Mouse (Mus musculus) neural tube, embryonic 14.5 days (tissue): ENCODE data around the gene Klhl33. TPM values are rescaled to one million over a fixed set of nuclear protein-coding genes. Genes with fewer than 3 reads are reported as not detected.
"Not testable (repeated sequence)": the region's sequence is repeated elsewhere in the genome, so short reads cannot be mapped to it uniquely, and the experiment has no call there.

ENCODE experiments used
- ATAC-seq: fragments of 200-750 bp; cut with Nextera tagmentation; 2 replicates; pipeline ENCODE4 v1.8.0; 2017; ENCODE audit warnings: low read depth, mild to moderate bottlenecking, moderate TSS enrichment, moderate library complexity
- H3K27ac ChIP-seq: fragments of 300-500 bp; sonication (generic); 2 replicates; pipeline ENCODE4 v1.5.1; 2014; ENCODE audit warnings: low read depth, mild to moderate bottlenecking, control low read depth, low read length, moderate library complexity, mixed read lengths
- H3K27me3 ChIP-seq: fragments of 300-500 bp; sonication (generic); 2 replicates; pipeline ENCODE4 v1.6.1; 2014; ENCODE audit warnings: low read length; ENCODE audit not compliant: control insufficient read depth, insufficient read depth
- H3K36me3 ChIP-seq: fragments of 300-500 bp; sonication (generic); 2 replicates; pipeline ENCODE4 v1.6.1; 2014; ENCODE audit warnings: low read length, mixed read lengths; ENCODE audit not compliant: control insufficient read depth, insufficient read depth
- H3K4me1 ChIP-seq: fragments of 300-500 bp; sonication (generic); 2 replicates; pipeline ENCODE4 v1.6.1; 2014; ENCODE audit warnings: low read length; ENCODE audit not compliant: control insufficient read depth, insufficient read depth
- H3K4me2 ChIP-seq: fragments of 300-500 bp; sonication (generic); 2 replicates; pipeline ENCODE4 v1.6.1; 2014; ENCODE audit warnings: mild to moderate bottlenecking, low read depth, low read length, control low read depth
- H3K4me3 ChIP-seq: fragments of 300-500 bp; sonication (generic); 2 replicates; pipeline ENCODE4 v1.5.1; 2014; ENCODE audit warnings: low read depth, low read length, control low read depth, mixed read lengths
- H3K9ac ChIP-seq: fragments of 300-500 bp; sonication (generic); replicated peaks from 2 replicates; pipeline ENCODE4 v1.6.1; 2014; ENCODE audit warnings: low read depth, mild to moderate bottlenecking, control low read depth, low read length, mixed read lengths
- H3K9me3 ChIP-seq: fragments of 300-500 bp; sonication (generic); 2 replicates; pipeline ENCODE4 v1.6.1; 2016; ENCODE audit warnings: low read length; ENCODE audit not compliant: control insufficient read depth
- WGBS: fragments of 180-500 bp; shearing (Covaris S2); extraction: QIAGEN DNeasy Blood & Tissue Kit; methylation state at CpG from one replicate; pipeline ENCODE4 v1.1.7; 2014; 5-methylcytosine and 5-hydroxymethylcytosine counted together
- polyA plus RNA-seq: library from polyadenylated mRNA; unstranded; fragments of >200 nt; fragmentation: Nextera tagmentation; extraction: Ambion mirVana; gene quantifications from 2 replicates; pipeline ENCODE4 v1.2.1, GENCODE M21; 2014

The Klhl33 gene
- polyA plus RNA-seq, 1 experiment from 2014 or later = 2.5 TPM

DNA sequence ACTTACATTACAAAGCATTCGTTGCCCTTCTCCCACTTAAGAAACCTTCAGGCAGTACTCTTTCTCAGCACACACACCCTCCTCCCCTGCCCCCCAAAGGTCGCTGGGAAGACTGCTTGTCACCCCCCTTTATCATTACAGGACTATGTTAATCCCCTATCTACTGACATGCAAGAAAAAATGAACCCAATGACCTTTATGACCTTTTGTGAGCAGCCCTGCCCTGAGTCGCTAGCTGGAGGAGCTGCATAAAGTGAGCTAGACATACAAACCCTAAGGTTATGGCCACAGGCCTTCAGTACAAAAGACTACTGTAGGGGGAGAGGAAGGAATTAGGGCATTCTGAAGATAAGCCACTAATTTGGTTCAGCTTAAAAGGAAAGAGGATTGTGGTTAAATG is 14.0 kb upstream of the Klhl33 start:
- H3K9me3 ChIP-seq = no peaks in the 10 kb centered on the region
- no peaks in the 10 kb centered on the region for H3K4me1 ChIP-seq
- no peaks in the 10 kb centered on the region for H3K27me3 ChIP-seq
- H3K36me3 ChIP-seq = peaks cover 21% of the 10 kb centered on the region
- 61% methylated on average over 3 of the region's 3 CpGs for WGBS
- no peak overlapping the region for H3K4me2 ChIP-seq
- no peak for ATAC-seq
- H3K27ac ChIP-seq = no peak overlapping the region
- H3K9ac ChIP-seq = no peak overlapping the region
- no peak overlapping the region for H3K4me3 ChIP-seq

DNA sequence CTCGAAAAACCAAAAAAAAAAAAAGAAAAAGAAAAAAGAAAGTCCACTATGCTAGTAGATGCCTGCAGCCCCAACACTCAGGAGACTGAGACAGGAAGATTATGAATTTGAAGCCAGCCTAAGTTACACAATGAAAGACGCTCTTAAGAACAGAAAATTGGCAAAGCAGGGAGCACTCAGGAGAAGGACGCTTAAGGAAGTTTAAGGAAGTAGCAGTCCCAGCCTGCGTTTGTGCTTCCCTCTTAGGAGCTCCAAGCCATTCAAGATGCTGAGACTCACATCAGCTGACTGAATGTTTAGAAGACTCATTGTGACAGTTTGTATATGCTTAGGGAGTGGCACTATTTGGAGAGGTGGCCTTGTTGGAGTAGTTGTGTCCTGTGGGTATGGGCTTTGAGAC is 10.8 kb upstream of the Klhl33 start:
- ATAC-seq = no peak
- 81% methylated on average over 4 of the region's 4 CpGs for WGBS
- H3K27ac ChIP-seq = no peak overlapping the region
- H3K36me3 ChIP-seq = peaks cover 7% of the 10 kb centered on the region; the same call in 1 of the 2 replicates
- H3K4me1 ChIP-seq = peaks cover 6% of the 10 kb centered on the region; the same call in 1 of the 2 replicates
- no peaks in the 10 kb centered on the region for H3K9me3 ChIP-seq
- no peak overlapping the region for H3K4me3 ChIP-seq
- H3K27me3 ChIP-seq = no peaks in the 10 kb centered on the region
- no peak overlapping the region for H3K4me2 ChIP-seq
- H3K9ac ChIP-seq = no peak overlapping the region

DNA sequence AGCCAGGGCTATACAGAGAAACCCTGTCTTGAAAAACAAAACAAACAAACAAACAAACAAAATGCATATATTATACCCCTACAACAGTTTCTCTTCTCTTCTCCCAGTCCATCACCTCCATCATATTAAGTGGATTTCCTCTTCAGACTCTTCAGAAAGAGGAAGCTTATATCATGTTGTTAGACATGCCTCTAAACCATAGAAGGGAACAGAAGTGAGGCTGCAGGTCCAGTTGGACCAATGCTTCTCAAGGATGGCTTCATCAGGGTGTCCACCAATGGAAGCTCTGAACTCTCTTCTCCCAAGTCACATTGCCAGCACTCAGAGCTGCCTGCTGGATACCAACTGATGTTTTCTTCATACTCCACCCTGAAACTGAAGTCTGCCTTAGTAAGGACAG is 8.0 kb upstream of the Klhl33 start:
- not testable (repeated sequence) for H3K36me3 ChIP-seq, H3K4me1 ChIP-seq, H3K4me3 ChIP-seq, H3K27ac ChIP-seq, ATAC-seq, H3K27me3 ChIP-seq, H3K4me2 ChIP-seq, H3K9me3 ChIP-seq, H3K9ac ChIP-seq

DNA sequence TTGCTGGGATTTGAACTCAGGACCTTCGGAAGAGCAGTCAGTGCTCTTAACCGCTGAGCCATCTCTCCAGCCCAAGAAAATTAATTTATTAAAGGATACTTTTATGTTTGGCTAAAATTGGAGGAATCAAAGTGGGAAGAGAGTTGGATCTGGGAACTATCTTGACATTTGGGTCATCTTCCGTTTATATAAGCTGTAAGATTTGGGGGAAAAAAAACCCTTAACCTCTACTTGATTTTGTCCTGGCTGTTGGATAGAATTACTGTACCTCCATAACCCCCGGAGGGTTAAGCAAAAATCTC is 7.5 kb upstream of the Klhl33 start:
- WGBS = 92% methylated on average over 4 of the region's 4 CpGs
- no peak overlapping the region for H3K27ac ChIP-seq

DNA sequence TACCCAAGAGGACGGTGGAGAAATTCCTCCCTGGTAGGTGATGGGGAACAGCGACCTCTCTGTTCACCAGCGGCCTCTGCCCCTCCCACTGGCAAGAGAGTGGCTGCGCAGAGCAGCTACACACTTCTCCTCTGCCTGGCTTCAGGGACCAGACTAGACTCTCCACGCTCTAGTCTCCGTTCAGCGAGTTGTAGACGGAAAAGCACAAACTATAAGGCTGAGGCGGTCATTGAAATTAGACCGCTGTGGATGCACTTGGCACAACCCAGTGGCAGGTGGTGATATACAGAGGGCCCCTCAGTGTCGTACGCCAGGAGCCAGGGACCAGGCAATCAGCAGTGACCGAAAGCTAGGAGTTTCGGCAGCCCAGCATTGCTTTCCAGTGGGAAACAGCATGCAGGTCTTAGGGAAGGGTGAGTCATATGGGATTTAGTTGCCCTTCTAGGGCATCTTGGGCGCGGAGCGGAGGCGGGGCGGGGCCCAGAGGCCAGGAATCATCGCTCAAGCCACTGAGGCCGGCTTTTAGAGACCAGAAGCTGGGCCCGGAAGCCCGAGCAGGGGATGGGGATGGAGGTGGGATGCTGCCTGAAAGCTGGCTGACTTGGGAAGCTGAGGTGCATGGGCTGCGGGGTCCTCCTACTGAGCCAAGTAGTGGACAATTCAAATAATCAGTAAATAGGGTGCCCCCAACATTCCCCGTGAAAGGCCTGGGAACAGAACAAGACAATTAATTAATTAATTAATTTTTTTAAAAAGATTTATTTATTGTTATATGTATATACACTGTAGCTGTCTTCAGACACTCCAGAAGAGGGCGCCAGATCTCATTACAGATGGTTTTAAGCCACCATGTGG is 6.9 kb upstream of the Klhl33 start:
- peak; percentile 90 for ATAC-seq
- Histone ChIP-seq H3K27ac (peak overlapping the region; percentile 34; the same call in 1 of the 2 replicates), H3K4me1 (peaks cover 6% of the 10 kb centered on the region; the same call in 1 of the 2 replicates), H3K4me3 (peak overlapping the region; percentile 25), H3K4me2 (peak overlapping the region; percentile 57), H3K36me3 (no peaks in the 10 kb centered on the region), H3K9ac (peak overlapping the region; percentile 46), H3K9me3 (no peaks in the 10 kb centered on the region), H3K27me3 (no peaks in the 10 kb centered on the region)
- 4% methylated on average over 26 of the region's 26 CpGs for WGBS

More for the DNA sequence above, 7.5 kb upstream of the Klhl33 start:
- no peaks in the 10 kb centered on the region for H3K27me3 ChIP-seq
- no peak overlapping the region for H3K4me3 ChIP-seq
- peaks cover 6% of the 10 kb centered on the region; the same call in 1 of the 2 replicates for H3K4me1 ChIP-seq
- no peak overlapping the region for H3K9ac ChIP-seq
- no peak overlapping the region for H3K4me2 ChIP-seq
- H3K36me3 ChIP-seq = no peaks in the 10 kb centered on the region
- ATAC-seq = no peak
- H3K9me3 ChIP-seq = no peaks in the 10 kb centered on the region

DNA sequence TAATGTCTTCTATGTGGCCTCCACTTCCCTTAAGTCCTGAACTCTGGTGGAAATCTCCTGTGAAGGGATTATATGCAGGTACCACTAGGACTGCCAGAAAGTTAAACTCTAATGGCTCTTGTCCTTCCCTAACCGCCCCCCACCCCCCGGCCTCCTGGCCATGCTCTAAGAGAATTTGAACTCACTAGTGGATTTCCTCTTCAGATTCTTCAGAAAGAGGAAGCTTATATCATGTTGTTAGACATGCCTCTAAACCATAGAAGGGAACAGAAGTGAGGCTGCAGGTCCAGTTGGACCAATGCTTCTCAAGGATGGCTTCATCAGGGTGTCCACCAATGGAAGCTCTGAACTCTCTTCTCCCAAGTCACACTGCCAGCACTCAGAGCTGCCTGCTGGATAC is 685 bp upstream of the Klhl33 start:
- not testable (repeated sequence) for H3K4me3 ChIP-seq, ATAC-seq

DNA sequence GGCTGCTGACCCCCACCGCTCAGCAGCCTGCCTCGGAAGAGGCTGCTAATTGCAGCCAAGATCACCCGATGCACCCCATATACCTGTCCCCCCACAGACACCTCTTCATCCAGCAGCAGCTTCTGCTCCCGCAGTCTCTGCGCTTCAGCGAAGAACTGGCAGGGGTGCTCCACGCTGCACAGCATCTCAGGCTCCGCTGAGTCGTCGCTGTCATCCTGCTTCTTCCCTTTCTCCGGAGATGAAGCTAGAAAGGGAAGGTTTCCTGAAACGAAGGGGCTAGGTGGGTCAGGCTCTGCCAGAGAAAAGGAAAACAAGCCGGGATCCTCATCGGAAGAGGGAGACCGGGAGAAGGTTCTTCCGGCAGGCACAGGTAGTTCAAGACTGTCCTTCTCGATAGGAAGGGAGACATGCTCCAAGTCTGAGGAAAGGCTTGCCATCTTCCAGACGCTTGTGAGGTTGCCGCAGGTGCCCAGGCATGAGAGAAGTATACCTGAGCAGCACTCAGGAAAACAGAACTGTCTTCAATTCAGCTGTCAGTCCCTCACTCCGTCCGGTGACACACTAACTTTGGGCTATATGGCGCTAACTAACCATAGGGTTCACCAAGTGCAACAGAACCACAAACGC is 447 bp downstream of the Klhl33 start:
- Histone ChIP-seq H3K4me1 (peaks cover 4% of the 10 kb centered on the region; the same call in 1 of the 2 replicates), H3K27ac (no peak overlapping the region), H3K4me3 (peak overlapping the region; percentile 47), H3K9me3 (no peaks in the 10 kb centered on the region), H3K27me3 (peaks cover 3% of the 10 kb centered on the region; the same call in 1 of the 2 replicates), H3K36me3 (no peaks in the 10 kb centered on the region), H3K4me2 (peak overlapping the region; percentile 86), H3K9ac (peak overlapping the region; percentile 59)
- 20% methylated on average over 23 of the region's 23 CpGs for WGBS
- peak; percentile 88 for ATAC-seq

More for the DNA sequence above, 685 bp upstream of the Klhl33 start:
- 95% methylated on average over 2 of the region's 2 CpGs for WGBS
- H3K4me2 ChIP-seq, H3K4me1 ChIP-seq, H3K9me3 ChIP-seq, H3K9ac ChIP-seq, H3K27ac ChIP-seq, H3K27me3 ChIP-seq, H3K36me3 ChIP-seq: not testable (repeated sequence)

DNA sequence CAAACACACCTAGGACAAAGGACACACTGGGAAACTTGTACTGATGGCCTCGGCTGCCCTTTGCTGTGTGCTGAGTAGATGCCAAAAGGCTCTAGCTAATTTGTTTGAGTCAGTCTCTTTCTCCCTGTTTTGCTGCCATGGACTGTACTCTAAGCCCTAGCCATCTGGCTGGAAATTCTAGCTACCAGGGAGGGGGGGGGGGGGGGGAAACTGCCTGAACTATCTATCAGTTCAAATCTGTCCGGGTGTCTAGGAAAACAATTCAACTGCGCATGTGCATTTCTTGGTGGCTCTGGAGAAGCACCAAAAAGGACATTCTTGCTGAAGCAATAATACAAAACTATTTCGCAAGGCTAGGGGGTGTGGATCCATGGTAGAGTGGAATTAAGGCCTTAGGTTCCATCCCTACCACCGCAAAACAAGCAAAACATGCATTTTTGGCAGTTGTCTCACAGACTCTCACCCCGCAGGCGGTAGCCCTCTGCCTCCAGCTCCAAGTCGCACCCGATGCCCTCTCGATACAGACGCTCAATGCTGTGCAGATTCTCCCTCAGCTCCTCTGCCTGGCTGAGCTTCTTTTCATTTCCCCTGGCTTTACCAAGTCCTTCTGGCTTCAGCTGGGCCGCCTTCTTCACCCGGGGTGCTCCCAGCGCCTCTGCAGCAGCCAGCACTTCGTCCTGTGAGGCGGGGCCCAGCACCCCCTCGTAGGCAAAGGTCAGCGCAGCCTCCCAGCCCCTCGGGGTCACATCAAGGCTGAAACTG is 1.1 kb downstream of the Klhl33 start:
- H3K9ac ChIP-seq = peak overlapping the region; percentile 59
- WGBS = 19% methylated on average over 19 of the region's 19 CpGs

More for the DNA sequence above, 1.1 kb downstream of the Klhl33 start:
- peak; percentile 61 for ATAC-seq
- H3K9me3 ChIP-seq = no peaks in the 10 kb centered on the region
- no peaks in the 10 kb centered on the region for H3K36me3 ChIP-seq
- no peak overlapping the region for H3K27ac ChIP-seq
- H3K4me3 ChIP-seq = peak overlapping the region; percentile 47
- H3K27me3 ChIP-seq = peaks cover 3% of the 10 kb centered on the region; the same call in 1 of the 2 replicates
- H3K4me2 ChIP-seq = peak overlapping the region; percentile 86
- H3K4me1 ChIP-seq = peaks cover 4% of the 10 kb centered on the region; the same call in 1 of the 2 replicates
